Mouse (Mus musculus) liver, adult 2 months (tissue): ENCODE measurements at regions not wholly inside any gene's neighbourhood (a gene's known extent, or its start where the extent isn't known, plus 50 kb on each side); places are given as distances from the start of the nearest gene placed in this dataset.
A peak's percentile ranks its signal among the peaks of the same experiment; 100 is the strongest.

Experiments
- DNase-seq: peaks from one replicate; pipeline ENCODE4 v3.0.0-alpha.2; 2011; ENCODE audit warnings: low read depth, low spot score; ENCODE audit errors: extremely low read depth
- H3K27ac ChIP-seq: fragments of 200-500 bp; replicated peaks from 2 replicates; pipeline ENCODE4 v1.5.1; 2012; ENCODE audit warnings: low read depth, mild to moderate bottlenecking, control low read depth, inconsistent platforms, low read length; ENCODE audit not compliant: insufficient read depth
- H3K27me3 ChIP-seq: fragments of 200-500 bp; 2 replicates; pipeline ENCODE4 v1.6.1; 2012; ENCODE audit warnings: mild to moderate bottlenecking, moderate library complexity, low read length, inconsistent platforms; ENCODE audit not compliant: control insufficient read depth, insufficient read depth
- H3K36me3 ChIP-seq: fragments of 200-500 bp; 2 replicates; pipeline ENCODE4 v1.6.1; 2012; ENCODE audit warnings: low read length, inconsistent platforms; ENCODE audit not compliant: control insufficient read depth, insufficient read depth
- H3K4me1 ChIP-seq: fragments of 200-500 bp; 2 replicates; pipeline ENCODE4 v1.6.1; 2011; ENCODE audit warnings: low read length; ENCODE audit not compliant: control insufficient read depth, insufficient read depth
- H3K4me3 ChIP-seq: fragments of 200-500 bp; 2 replicates; pipeline ENCODE4 v1.5.1; 2011; ENCODE audit warnings: low read depth, mild to moderate bottlenecking, control low read depth, low read length, moderate library complexity; ENCODE audit not compliant: insufficient read depth
- H3K79me2 ChIP-seq: fragments of 200-500 bp; 2 replicates; pipeline ENCODE4 v1.6.1; 2012; ENCODE audit warnings: inconsistent platforms, mild to moderate bottlenecking, low read length, moderate library complexity; ENCODE audit not compliant: control insufficient read depth, insufficient read depth
- H3K9ac ChIP-seq: fragments of 200-500 bp; 2 replicates; pipeline ENCODE4 v1.6.1; 2012; ENCODE audit warnings: low read depth, mild to moderate bottlenecking, control low read depth, inconsistent platforms, low read length
- CTCF ChIP-seq: fragments of 200-500 bp; IDR thresholded peaks from 2 replicates; pipeline ENCODE4 v1.5.1; 2011; ENCODE audit warnings: low read depth, low read length, control low read depth
- POLR2A ChIP-seq: fragments of 200-500 bp; IDR thresholded peaks from 2 replicates; pipeline ENCODE4 v1.6.1; 2011; ENCODE audit warnings: low read length, control low read depth; ENCODE audit not compliant: insufficient read depth; ENCODE audit errors: extremely low read depth
- WGBS: fragments of 180-500 bp; shearing (Covaris S2); methylation state at CpG from one replicate; pipeline ENCODE4 v1.1.7; 2018; 5-methylcytosine and 5-hydroxymethylcytosine counted together

DNA sequence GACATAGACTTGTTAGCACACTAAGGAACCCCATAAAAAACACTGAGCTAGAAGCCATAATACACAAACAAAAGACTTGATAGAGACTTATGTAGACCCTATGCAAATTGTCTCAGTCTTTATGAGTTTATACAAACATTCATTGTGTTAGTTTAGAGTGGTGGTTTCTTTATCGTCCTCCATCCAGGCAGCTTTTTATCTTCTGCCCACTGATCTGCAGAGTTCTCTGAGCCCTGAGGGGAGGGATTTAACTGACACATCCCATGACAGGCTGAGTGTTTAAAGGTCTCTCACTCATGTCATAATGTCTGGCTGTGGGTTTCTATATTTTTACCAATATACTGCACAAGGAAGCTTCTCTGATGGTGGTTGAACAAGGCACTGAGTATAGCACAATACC lies 175.7 kb upstream of the Sema3d start:
- 67% methylated on average over 1 of the region's 1 CpGs for WGBS

GRCm38 (mm10) chr5:12209631-12210030 lies 173.6 kb upstream of the Sema3d start:
- H3K4me3 ChIP-seq: no peak overlapping the region
- no peaks in the 10 kb centered on the region for H3K27me3 ChIP-seq
- 63% methylated on average over 1 of the region's 1 CpGs for WGBS
- H3K4me1 ChIP-seq: no peaks in the 10 kb centered on the region
- no peaks in the 10 kb centered on the region for H3K79me2 ChIP-seq
- no peak for DNase-seq
- no peaks in the 10 kb centered on the region for H3K36me3 ChIP-seq
- no peak overlapping the region for H3K27ac ChIP-seq
- TF ChIP-seq CTCF (no peak), POLR2A (no peak)
- H3K9ac ChIP-seq: no peak overlapping the region

More for the DNA sequence above, 175.7 kb upstream of the Sema3d start:
- H3K9ac ChIP-seq: no peak overlapping the region
- H3K27me3 ChIP-seq: no peaks in the 10 kb centered on the region
- no peak for DNase-seq
- no peak for TF ChIP-seq CTCF
- no peak for TF ChIP-seq POLR2A
- H3K4me1 ChIP-seq: no peaks in the 10 kb centered on the region
- no peaks in the 10 kb centered on the region for H3K36me3 ChIP-seq
- no peak overlapping the region for H3K27ac ChIP-seq
- H3K79me2 ChIP-seq: no peaks in the 10 kb centered on the region
- H3K4me3 ChIP-seq: no peak overlapping the region

DNA sequence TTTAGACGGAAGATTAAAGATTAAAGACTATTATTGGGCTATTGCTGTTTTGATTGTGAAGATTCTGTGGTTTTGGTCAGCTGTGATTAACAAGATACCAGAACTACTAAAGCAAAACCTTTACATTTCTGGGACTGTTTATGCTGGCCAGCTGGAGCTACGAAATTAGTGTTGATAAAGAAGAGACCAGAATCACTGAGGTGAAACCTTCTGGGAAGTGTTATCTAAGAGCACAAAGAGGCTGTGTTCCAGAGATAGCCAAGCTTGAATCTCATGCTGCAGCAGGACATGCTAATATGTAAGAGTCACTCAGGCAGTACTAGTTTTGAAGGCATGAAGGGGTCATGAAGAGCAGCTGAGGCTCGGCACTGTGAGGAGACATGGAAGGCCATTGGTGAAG lies 169.7 kb upstream of the Sema3d start:
- Histone ChIP-seq H3K4me1 (no peaks in the 10 kb centered on the region), H3K27me3 (no peaks in the 10 kb centered on the region), H3K36me3 (no peaks in the 10 kb centered on the region), H3K79me2 (no peaks in the 10 kb centered on the region), H3K27ac (no peak overlapping the region), H3K9ac (no peak overlapping the region), H3K4me3 (no peak overlapping the region)
- WGBS: 79% methylated on average over 3 of the region's 3 CpGs
- no peak for DNase-seq
- TF ChIP-seq POLR2A: no peak
- TF ChIP-seq CTCF: no peak

- TF ChIP-seq CTCF (no peak), POLR2A (no peak)
- H3K79me2 ChIP-seq: no peaks in the 10 kb centered on the region
- no peaks in the 10 kb centered on the region for H3K27me3 ChIP-seq
- WGBS: 74% methylated on average over 2 of the region's 2 CpGs
- DNase-seq: no peak
- no peak overlapping the region for H3K9ac ChIP-seq
- H3K4me1 ChIP-seq: no peaks in the 10 kb centered on the region
- no peak overlapping the region for H3K27ac ChIP-seq
- no peak overlapping the region for H3K4me3 ChIP-seq
- H3K36me3 ChIP-seq: no peaks in the 10 kb centered on the region
Observed at GRCm38 (mm10) chr5:12219424-12220107, 163.6 kb upstream of the Sema3d start.

- no peak overlapping the region for H3K4me3 ChIP-seq
- H3K9ac ChIP-seq: no peak overlapping the region
- 93% methylated on average over 1 of the region's 1 CpGs for WGBS
Observed at GRCm38 (mm10) chr5:12222622-12223021, 160.6 kb upstream of the Sema3d start.

DNA sequence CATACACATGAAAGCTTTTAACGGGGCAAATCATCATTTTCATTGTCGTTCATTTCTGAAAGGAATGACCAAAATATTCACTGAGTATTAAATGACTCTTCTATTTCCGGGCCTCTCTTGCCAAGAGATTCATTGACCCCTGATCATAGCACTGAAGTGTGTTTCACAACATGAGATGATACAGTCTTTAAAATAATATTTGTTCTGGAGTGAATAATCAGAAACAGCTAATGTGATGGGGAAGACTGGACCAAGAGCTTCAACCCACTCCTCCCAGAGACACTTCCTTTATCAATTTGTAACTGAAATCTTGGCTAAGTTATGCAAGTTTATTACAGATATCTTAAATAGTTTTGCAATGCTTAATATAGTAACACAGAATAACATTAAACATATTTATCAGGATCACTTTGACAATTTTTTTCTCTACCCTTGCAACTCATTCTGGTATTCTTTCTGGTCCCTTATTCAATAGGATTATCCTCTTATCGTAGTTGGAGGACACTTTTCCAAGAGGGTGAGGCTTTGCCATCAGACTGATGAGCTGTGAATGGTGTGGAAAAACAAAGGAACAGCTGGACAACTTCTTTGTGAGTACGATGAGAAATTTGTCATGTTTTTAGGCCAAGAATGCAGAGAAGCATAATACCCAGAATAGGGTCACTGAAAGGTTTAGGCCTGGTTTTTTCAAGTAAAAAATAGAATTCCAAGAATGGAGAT lies 149.6 kb upstream of the Sema3d start:
- no peaks in the 10 kb centered on the region for H3K36me3 ChIP-seq
- no peaks in the 10 kb centered on the region for H3K27me3 ChIP-seq
- H3K4me3 ChIP-seq: no peak overlapping the region
- H3K4me1 ChIP-seq: no peaks in the 10 kb centered on the region
- no peaks in the 10 kb centered on the region for H3K79me2 ChIP-seq
- WGBS: 70% methylated on average over 5 of the region's 5 CpGs
- TF ChIP-seq POLR2A: no peak
- no peak for TF ChIP-seq CTCF
- H3K9ac ChIP-seq: no peak overlapping the region
- DNase-seq: peak; percentile 33
- no peak overlapping the region for H3K27ac ChIP-seq

More at GRCm38 (mm10) chr5:12222622-12223021, 160.6 kb upstream of the Sema3d start:
- no peaks in the 10 kb centered on the region for H3K79me2 ChIP-seq
- H3K27ac ChIP-seq: no peak overlapping the region
- no peaks in the 10 kb centered on the region for H3K27me3 ChIP-seq
- TF ChIP-seq CTCF: no peak
- TF ChIP-seq POLR2A: no peak
- no peaks in the 10 kb centered on the region for H3K4me1 ChIP-seq
- H3K36me3 ChIP-seq: no peaks in the 10 kb centered on the region
- no peak for DNase-seq
